Mouse (Mus musculus) liver, postnatal 0 days (tissue): ENCODE data around the gene Med12.

Source experiments
- CTCF ChIP-seq: sonication (generic); IDR thresholded peaks from 2 replicates; pipeline ENCODE4 v1.5.1; 2016; ENCODE audit warnings: antibody characterized with exemption, low read depth
- EP300 ChIP-seq: IDR thresholded peaks from 2 replicates; pipeline ENCODE4 v1.6.1; 2016; ENCODE audit warnings: antibody characterized with exemption, low read depth, mild to moderate bottlenecking

GRCm38 (mm10) chrX:101346475-101346874, 72.6 kb downstream of the Med12 start:
- TF ChIP-seq CTCF: no peak
- TF ChIP-seq EP300: no peak
